Mouse (Mus musculus): ENCODE measurements around the gene Hdac11.
"Not testable (repeated sequence)": the region's sequence is repeated elsewhere in the genome, so short reads cannot be mapped to it uniquely, and the experiment has no call there.

The Hdac11 gene

DNA sequence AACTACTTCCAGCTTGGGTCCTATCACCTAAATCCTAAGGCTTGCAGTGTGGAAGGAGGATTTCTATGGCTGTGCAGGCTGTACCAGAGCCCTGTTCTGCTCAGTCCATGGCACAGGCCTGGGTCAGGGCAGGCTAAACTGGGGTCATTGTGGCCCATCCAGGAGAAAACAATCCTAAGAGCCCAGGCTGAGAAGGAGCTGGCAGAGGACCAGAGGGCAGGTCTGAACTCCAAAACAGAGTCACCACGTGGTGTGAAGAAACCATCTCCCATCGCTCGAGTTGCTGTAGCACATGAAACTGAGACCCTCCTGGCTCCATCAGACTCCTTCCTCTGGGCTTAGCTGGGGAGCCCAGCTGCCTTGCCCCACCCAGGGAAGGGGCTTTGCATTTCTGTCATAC lies 48.9 kb downstream of the Hdac11 start:
- no peak for DNase-seq

DNA sequence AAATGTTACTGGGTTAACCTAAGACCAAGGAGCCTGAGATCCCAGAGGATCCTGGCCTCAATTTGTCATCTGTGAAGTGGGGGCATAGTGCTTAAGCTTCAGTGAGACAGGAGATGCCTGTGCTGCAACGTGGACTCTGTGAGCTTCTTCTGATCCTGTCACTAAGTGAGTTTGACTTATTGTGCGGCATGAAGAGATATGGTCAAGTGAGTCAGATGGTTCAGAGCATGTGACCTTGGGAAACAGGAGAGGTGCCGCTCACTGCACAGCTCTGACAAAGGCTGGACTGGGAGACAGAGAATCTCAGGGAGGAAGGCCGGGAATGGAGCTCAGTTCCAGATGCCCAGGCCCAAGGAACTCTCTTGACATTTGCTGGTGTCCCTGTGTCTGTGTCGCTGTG lies 49.3 kb downstream of the Hdac11 start:
- no peak for DNase-seq

DNA sequence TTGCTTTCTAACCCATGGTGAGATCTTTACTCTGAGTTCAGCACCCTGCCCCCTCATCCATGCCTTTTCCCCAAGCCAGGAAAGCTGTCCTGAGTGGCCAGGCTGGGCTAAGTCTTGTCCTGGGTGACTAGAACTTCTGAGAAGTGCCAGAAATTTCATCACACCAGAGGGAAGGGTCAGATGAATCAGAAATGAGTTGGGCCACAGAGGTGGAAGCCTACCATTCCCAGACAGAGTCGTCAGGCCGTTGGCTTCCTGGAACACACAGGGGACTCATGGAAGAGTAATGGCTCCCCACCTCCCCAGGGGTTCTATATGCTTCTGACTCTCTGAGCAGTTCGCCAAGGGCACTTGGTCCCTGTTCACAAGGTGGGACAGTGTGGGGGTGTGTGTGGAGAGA lies 51.0 kb downstream of the Hdac11 start:
- no peak for DNase-seq

DNA sequence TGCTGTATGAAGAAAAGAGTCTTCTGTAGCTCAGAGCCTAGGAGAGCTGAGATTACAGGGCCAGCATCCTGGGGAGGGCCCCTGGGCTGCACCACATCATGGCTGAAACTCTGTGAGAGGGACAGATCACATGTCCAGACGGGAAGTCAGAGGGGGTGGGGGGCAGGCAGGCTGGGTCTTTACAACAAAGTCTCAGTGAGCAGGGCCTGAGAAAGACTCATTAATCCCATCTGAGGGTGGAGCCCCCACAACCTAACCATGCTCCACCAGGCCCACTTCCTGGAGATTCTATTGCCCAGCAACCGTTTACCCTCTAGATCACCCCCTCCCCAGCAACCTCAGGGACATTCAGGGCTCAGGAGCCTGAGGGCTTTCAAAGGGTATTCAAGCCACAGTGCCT lies 53.3 kb downstream of the Hdac11 start:
- DNase-seq = no peak

DNA sequence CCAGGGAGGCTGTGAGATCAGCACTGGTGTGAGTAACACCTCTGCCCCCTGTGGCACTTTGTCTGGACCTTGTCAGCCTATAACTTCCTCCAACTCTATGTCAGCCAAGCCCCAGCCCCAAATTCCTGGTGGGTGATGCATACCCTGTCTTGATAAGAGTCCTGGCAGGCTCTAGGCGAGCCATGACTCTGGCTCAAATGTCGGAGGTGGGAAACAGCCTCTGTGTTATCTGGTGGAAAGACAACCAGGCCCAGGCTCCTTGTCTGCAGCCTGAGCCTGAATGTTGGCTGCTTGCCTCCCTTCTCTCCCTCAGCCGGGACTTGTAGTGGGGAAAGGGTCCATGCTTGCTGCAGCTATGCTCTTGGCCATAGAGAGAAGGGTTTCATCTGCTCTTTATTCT lies 54.4 kb downstream of the Hdac11 start:
- no peak for DNase-seq

DNA sequence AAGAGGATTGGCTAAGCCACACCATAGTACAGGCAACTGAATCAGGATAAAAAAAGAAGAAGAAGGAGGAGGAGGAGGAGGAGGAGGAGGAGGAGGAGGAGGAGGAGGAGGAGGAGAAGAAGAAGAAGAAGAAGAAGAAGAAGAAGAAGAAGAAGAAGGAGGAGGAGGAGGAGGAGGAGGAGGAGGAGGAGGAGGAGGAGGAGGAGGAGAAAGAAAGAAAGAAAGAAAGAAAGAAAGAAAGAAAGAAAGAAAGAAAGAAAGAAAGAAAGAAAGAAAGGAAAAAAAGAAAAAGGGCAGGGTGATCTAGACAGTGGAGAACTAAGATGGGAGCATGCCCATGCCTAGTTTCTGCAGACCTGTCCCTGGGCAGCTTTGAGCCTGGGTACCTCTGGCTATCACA lies 55.7 kb downstream of the Hdac11 start, which contains the start of gene Fbln2:
Gene Fbln2, plus strand, starts transcription at position 301 of the 400 bp plus-strand sequence.
- DNase-seq = not testable (repeated sequence)

DNA sequence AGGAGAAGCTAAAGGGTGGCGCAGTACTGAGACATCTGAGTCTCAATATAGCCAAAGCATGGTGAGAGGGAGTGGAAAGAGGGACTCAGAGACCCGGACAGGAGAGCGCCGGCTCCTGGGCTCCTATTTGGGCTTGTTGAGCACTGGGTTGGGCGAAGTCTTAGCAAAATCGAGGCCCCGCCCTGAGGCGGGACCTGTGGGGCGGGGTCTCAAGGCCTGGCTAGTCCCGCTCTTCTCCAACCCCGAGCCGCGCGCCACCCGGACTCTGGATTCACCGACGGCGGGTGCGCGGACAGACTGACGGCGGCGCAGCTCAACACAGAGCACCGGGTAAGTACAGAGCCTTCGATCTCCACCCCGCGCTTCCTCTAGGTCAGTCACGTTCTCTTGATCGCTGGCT lies 56.1 kb downstream of the Hdac11 start:
- DNase-seq = no peak

DNA sequence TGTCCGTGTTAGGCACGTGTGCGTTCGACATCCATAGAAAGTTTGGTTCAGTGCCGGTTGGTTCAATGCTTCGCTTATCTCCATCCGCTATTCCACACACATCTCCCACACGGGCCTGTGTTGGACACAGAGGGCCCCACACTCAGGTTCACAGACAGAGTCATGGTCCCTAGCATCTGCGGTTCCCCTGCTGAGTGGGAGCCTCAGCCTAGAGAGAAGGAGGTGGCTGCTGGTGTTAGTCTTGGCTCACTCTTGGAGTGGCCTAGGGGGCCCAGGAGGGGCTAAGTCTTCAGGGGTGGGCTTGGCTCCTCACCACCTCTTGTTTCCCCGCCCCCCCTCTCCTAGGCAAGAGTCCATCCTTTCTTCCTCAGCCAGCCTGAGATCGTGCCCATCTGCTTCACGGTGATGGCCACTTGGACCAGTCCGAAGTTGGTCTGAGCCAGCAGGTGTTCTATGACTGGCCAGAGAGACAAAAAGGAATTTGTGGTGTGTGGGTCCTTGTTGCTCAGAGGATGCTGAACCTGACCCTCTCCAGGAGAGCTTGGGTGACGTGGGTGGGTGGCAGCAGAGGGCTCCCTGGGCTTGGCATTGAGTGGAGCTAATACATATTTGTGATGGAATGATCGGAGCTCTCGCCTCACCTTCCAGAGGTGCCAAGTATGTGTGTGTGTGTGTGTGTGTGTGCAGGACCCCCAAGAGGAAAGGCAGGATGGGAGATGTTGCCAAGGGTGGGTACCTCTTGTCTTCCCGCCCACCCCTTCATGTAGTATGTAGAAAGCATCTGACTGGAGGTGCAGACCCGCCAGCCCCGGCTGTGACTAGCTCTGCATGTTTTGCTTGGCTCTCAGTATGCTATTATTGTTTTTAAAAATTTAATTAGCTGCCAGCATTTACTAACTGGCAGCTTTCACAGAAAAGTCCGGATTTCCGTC lies 57.1 kb downstream of the Hdac11 start:
- no peak for DNase-seq

DNA sequence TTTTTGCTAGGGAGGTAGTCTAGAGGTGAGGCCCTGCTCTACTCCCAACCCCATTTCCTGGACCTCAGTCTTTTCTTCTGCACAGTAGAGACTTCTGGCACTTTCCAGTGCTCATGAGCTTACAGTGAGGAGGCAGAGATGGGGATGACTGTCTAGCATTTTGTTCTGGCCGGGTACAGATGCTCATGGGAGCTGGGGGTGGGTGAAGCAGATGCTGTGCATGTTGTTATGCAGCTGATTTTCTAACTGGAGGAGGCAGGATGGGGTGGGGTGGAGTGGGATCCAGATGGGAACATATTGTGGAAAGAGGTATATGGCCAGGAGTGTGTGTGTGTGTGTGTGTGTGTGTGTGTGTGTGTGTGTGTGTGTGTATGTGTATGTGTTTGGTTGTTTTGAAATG lies 59.0 kb downstream of the Hdac11 start:
- no peak for DNase-seq

DNA sequence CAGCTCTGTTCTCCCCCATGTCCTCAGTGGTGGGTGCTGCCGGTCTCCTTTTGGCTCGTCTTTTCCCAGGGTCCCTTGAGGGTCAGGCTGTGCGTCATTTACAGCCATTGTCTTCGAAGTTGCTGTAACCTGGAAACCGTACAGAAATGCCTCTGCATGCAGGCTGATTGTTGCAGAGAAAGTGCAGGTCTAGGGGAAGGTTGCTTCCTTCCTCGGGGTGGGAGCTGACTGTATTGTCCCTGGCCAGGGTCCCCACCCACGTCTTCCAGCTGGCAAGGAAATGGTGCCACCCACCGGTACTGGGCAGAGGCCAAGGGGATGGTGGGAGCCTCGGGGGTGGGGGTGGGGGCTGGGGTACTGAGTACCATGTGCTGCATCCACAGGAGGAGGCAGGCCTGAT lies 62.0 kb downstream of the Hdac11 start:
- no peak for DNase-seq

DNA sequence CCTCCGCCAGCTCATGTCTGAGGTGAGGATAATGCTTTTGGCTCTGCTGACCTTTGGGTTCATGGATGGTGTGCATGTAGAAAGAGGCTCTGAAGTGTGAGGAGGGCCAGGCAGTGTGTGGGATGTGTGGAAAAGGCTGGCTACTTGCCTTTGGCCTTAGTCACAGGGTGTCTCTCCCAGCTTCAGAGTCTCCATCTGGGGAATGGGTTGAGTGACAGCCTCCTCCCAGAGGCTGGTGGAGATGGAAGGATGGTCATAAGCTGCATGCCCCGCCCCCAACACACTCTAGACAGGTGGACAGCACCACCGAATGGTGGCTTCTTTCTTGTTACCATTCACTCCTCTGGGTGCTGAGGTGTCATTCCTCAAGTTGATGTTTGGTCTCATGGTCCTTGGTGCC lies 62.4 kb downstream of the Hdac11 start:
- DNase-seq = no peak

DNA sequence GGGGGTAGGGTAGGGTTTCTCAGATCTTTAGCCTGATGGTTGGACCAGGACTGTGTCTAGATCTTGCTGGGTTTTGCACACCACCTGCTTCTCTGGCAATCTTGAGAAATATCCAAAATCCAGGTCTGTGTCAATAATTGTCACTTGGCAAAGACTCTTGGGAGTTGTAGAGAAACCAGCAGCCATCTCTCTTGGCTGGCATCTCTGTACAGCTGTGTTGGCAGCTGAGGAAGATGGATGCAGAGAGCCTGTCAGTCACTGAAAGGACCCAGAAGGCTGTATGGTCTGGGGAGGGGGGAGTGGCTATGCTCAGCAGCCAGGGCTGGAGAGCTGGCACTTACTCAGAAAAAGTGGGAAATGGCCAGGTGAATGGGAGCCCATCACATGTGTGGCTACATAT lies 63.6 kb downstream of the Hdac11 start:
- DNase-seq = no peak

DNA sequence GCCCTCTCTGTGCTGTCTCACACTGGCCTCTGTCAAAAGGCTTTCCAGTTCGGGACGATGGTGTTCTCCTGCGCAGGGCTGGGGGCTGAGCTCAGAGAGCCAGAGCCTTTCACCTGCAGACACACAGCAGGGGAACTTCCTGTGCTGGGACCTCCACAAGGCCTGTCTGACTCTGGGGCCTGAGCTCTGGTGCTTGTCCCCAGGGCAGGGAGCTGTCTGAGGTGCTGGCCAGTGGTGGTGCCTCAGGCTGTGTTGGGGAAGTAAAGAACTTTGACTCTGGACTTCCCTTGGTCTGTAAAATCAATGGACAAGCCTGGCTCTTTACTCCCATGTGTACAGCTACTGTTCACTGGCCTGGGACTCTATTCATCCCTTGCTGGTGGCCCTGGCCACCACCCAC lies 64.6 kb downstream of the Hdac11 start:
- DNase-seq = no peak

DNA sequence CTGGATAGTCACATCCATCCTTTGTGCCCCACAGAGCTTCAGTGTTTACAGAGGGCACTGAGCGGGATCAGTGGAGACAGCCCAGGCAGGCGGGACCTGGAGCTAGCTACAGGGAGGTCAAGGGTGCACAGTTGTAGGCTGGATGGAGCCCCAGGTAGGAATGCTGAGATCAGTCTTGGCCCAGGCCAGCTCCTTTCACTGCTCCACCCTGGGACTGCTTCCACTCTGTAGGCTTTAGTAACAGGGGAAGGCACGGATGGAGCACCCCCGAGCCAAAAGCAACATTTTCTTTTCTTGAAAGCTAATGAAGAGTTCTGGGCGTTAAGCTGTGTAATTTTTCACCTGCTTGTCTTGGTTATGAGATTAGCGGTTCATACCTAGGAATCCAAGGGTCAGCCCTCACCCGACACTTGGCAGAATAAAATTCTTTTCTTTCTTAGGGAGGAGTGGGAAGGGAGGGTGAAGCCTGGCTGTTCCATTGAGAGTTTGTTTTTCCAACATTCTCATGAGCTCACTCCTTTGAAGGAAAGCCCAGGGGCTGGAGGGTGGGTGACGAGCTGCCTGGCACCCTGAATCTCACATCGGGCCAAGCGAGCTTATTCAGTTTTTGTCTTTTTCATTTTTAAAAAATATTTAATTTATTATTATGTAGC lies 66.4 kb downstream of the Hdac11 start:
- DNase-seq = no peak
